Mouse (Mus musculus): ENCODE results near the gene Kif1bp.
A peak's percentile ranks its signal among the peaks of the same experiment; 100 is the strongest.
"Not testable (repeated sequence)": the region's sequence is repeated elsewhere in the genome, so short reads cannot be mapped to it uniquely, and the experiment has no call there.

The Kif1bp gene

DNA sequence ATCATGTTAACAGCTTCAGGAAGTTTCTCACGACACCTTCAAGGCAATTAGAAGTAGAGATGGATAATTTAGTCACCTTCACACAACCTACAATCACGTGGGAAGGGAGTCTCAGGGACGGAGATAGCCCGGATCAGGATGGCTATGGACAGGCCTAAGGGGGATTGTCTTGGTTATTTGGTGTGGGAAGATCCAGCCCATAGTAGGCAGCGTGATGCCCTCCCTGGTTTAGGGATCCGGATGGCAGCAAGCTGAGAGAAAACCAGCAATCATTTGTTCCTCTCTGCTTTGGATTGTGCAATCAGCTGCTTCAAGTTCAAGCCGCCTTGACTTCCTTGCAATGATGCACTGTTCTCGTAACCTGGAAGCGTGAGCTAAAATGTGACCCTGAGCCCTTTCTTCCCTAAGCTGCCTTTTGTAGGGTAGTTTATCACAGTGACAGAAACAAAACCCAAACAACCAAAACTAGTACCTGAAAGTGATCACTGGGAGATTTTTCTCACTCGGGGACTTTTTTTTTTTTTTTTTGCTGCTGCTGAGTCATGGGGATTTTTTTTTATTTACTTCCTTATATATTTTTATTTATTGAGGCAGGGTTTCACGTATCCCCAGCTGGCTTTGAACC, 69.1 kb downstream of the Kif1bp start:
- DNase-seq (ENCODE audit: low spot score), result no peak

DNA sequence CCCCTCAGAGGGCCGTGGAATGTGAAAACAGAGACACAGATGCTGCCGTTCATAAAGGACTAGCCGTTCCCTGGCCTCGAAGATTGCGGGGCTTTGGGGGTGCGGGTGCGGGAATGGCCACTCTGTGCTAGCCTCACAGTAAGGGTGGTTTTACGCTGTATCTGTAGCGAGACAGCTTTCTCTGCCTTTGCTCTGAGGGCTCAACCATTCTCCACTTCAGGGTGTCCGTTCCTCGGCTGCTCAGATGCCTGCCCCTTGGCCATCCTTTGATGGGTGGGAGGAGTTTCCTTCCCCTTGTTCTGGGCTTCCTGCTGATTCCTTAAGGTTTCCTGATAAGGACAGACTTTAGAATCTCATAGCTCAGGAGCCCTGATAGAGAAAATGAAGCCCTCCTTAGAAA, 69.8 kb downstream of the Kif1bp start:
- peak; percentile 10 for DNase-seq (ENCODE audit: low spot score)

DNA sequence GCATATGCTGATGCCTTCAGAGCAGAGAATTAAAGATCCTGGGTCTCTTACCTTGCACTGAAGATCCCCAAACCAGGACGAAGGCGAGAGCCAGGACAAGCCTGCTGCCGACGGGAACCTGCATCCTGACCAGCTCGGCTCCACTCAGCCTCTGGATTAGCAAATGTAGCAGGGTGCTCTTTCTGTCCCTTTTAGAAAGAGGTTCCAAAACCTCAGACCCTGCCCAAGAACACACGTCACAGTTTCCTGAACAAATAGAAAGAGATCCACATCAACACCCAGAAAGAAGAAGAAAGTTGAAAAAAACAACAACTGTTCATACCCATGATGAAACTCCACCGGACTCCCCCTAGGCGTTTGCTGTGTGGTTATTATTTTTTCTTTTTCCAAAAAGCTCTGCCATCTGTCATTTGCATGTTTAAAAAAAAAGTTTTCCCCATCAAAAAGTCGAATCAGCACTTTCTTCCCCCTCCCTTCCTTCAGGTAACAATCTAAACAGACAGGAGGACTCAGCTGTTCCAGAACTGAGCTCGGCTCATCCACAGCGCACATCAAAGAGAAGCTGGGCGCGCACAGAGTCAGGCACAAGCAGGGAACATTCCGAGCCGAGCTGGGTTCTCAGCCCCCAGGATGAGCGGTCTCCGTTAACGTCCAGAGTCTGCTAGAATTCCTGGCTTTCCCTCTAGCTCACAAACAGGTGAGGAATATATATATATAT, 70.5 kb downstream of the Kif1bp start:
- peak; percentile 64 for DNase-seq (ENCODE audit: low spot score)

DNA sequence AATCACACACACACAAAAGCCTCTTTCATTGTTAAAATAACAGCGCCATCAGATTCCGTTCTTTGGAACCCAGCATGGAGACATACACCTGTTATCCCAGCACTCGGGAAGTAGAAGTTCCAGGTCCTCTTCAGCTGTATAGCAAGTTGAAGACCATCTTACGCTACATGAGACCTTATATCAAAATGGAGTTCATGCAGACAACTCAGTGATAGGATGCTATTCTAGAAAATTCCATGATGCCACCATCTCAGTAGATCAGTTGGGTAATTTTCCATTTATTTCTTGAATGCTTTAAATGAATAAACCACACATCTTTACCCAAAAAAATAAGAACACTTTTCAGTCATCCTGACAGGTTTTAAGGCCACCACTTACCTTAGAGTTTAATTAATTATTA, 71.2 kb downstream of the Kif1bp start:
- no peak for DNase-seq (ENCODE audit: low spot score)

DNA sequence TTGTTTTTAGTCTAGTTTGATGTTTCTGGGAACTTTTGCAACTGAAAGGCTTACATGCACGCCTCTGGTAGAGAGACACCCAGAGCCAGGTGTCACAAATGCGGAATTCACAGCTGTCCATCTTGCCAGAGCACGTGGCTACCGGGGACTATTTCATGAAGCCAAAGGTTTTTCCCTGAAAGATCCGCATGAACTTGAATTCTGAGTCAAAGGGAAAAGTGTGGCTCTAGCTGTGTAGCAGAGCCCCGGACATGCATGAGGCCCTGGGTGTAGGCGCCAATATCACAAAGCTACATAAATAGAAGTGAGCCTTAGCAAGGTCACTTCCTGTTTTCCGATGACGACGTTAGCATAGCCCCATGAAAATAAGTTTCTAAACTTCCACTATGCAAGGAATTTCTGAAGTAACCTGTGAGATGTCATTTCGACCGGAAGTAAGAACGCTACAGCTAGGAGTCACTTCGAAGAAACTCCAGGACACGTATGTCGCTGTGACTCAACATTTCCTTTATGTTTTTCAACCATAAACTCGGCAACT, 72.2 kb downstream of the Kif1bp start:
- DNase-seq (ENCODE audit: low spot score), result no peak

DNA sequence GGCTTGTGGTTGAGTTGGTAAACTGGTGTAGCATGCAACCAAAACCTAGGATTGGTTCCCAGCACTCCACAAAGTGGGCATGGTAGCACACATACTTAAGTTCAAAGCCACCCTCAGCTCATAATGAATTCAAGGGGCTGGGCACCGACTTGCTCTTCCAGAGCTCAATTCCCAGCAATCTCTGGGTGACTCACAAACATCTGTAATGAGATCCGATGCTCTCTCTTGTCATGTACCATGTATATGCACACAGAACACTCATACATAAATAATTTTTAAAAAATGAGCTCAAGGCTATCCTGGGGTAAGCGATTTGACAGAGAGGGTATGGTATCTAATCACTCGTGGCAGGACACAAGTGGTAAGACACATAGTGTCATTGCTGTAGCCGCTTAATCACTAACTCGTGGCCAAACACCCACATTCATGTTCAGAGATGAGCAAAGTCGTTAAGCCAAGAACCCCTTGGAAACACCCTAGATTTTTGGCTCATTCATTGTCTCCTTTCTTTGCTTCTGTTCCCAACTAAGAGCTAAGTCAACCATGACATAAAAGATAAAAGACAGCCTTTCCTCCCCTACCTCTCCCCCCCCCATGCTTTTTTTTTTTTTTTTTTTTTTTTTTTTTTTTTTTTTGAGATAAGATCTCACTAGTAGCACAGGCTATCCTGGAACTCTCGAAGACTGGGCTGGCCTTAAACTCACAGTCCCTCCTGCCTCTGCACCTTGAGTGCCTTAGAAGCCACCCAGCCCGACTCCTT, 72.9 kb downstream of the Kif1bp start:
- no peak for DNase-seq (ENCODE audit: low spot score)

DNA sequence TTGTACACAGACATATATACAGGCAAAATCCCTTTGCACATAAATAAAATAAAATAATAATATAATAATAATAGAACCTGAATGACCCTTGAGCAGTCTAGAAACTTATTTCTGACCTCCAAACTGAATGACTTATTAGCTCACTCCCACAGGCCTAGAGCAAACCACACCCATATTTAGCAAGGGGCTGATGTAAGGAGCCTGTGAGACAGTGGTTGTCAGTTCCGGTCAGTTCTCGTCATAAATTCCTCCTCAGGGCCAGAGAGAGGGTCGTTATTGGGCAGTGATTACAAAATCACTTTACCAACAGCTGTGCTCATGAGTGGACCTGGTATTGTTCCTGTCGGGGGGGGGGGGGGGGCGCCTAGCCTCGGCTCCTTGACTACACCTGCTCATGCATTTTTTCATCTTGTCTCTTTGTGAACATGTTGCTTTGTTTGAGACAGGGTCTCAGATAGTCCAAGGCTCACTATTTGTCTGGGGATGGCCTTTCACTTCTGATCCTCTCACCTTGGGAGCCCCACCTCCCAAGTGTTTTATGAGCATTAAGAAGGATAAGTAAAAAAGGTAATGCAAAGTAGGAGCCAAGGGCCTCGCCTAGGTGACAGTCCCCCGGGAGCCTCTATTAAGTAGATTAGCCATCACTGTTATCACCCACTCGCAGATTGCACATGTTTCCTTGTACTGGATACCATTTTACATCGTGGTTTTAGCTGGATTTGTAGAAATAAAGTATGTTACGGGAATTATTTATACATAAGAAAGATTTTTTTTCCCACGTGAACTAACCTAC, 74.2 kb downstream of the Kif1bp start:
- DNase-seq (ENCODE audit: low spot score), result no peak

DNA sequence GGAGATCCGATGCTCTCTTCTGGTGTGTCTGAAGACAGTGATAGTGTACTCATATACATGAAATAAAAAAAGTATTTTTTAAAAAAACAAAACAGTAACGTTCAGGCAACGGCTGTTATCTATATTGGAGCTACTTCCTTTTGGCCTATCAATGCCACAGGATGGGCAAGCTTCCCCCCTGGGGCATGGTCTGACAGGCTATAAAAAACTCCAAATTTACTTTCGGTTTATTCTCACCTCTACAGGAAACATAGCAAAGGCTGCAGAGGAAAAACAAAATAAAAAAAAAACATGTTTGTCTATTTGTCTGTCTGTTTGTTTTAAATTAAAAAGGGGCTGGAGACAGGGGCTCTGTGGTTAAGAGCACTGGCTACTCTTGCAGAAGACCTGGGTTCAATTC, 74.9 kb downstream of the Kif1bp start:
- no peak for DNase-seq (ENCODE audit: low spot score)

DNA sequence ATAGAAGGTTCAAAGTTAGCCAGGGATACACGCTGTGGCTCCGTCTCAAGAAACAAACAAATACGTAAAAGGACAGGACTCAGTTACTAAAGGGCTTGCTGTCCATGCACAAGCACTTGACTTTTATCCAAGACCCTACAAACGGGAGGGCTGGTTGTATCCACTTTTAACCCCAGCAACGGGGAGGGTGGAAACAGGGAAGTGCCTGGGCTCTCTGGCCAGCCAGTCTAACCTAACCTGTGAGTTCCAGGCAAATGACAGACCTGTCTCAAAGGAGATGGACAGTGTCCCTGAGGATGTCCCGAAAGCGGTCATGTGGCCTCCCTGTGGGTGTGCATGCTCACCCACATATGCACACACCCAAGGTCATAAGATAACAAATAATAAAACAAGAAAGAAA, 76.3 kb downstream of the Kif1bp start:
- DNase-seq (ENCODE audit: low spot score), result no peak

DNA sequence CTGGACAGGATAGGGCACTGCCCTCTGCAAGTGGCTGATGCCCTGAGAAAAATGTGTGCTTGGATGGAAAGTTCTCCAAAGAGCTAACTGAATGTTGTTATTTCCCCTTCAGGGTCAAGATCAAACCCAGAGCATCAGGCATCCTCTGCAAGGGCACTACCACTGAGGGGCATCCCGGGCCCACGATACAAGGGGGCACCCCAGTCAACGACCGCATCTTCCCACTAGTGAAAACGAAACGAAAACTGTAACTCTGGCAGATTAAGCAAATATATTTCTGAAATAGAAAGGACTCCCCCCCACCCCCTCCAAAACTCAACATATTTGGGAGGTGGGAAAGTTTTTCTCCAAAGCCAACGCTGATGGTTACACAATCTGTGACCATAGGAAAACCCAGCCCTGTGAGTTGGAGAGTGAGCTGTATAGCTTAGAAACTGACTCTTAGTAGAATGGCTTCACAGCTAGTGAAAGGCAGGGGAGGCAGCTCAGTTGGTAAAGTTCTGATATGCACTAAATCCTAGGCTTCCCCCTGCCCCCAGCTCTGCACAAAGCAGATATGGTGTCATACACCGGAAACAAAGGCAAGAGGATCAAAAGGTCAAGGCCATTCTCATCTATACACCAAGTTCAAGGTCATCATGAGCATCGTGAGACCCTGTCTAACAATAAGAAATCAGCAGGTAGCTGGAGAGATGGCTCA, 77.2 kb downstream of the Kif1bp start:
- no peak for DNase-seq (ENCODE audit: low spot score)

DNA sequence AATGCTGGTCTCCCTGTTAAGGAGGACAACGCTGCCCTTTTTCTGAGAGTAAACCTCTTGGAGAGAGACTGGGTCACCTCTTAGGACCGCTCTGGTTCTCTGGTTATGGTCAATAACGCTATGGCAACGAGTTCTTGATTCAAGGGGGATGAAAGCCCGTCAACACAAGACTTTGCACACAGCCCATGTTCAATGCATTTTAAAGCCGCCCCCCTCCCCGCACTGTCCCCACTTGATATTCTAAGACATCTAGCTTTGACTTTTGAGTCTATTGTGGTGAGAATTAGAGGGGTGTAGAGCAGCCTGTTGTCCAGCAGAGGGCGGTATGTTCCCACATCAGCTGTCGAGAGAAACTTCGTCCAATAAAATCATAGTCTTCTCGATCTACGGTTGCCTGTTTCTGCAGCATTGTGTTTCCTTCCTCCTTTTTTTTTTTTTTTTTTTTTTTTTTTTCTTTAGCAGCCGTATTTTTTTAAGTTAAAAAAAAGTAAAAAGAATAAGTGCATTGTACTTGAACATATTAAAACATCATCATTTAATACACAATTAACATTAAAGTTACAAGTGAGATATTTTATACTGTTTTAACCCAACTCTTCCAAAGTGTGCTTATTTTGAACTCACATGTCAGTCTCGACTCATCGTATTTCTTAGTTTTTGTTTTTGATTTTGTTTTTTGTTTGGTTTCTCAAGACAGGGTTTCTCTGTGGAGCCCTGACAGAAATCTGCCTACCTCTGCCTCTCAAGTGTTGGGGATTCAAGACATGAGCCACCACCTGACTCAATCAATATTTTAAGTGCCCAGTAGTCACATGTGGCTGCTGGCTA, 78.0 kb downstream of the Kif1bp start:
- peak; percentile 53 for DNase-seq (ENCODE audit: low spot score)

DNA sequence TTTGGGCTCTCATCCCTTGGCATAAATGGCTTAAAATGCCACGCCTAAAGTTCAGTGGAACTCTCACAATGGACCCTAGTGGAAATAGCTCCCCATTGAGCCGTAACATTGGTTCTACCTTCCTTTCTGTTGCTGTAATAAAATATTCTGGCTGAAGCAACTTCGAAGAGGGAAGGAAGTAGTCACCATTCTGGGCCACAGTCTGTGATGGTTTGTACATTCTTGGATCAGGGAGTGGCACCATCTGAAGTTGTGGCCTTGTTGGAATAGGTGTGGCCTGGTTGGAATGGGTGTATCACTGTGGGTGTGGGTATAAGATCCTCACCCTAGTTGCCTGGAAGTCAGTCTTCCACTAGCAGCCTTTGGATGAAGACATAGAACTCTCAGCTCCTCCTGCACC, 86.6 kb downstream of the Kif1bp start:
- DNase-seq (ENCODE audit: low spot score), result not testable (repeated sequence)

Measured in urinary bladder, postnatal 14 days (tissue).